Mouse (Mus musculus) olfactory bulb, adult 2 months (tissue): ENCODE measurements around the gene Cope. TPM values are rescaled to one million over a fixed set of nuclear protein-coding genes. Genes with fewer than 3 reads are reported as not detected.

Experiments used
- H3K27ac ChIP-seq: fragments of 200-500 bp; 2 replicates; pipeline ENCODE4 v1.5.1; 2012; ENCODE audit warnings: low read depth, low read length; ENCODE audit not compliant: insufficient read depth
- H3K4me1 ChIP-seq: fragments of 200-500 bp; 2 replicates; pipeline ENCODE4 v1.6.1; 2012; ENCODE audit warnings: low read length; ENCODE audit not compliant: control insufficient read depth, insufficient read depth
- H3K4me3 ChIP-seq: fragments of 200-500 bp; 2 replicates; pipeline ENCODE4 v1.5.1; 2012; ENCODE audit warnings: mild to moderate bottlenecking, low read depth, low read length, moderate library complexity; ENCODE audit not compliant: insufficient read depth
- CTCF ChIP-seq: fragments of 200-500 bp; IDR thresholded peaks from 2 replicates; pipeline ENCODE4 v1.5.1; 2012; ENCODE audit warnings: low read depth, mild to moderate bottlenecking, low read length, moderate library complexity; ENCODE audit not compliant: insufficient read depth
- POLR2A ChIP-seq: fragments of 200-500 bp; IDR thresholded peaks from 2 replicates; pipeline ENCODE4 v1.6.1; 2012; ENCODE audit warnings: mild to moderate bottlenecking, low read depth, low read length, moderate library complexity; ENCODE audit not compliant: insufficient read depth
- WGBS: fragments of 180-500 bp; shearing (Covaris S2); methylation state at CpG from one replicate; pipeline ENCODE4 v1.1.7; 2018; 5-methylcytosine and 5-hydroxymethylcytosine counted together
- polyA plus RNA-seq: library from polyadenylated mRNA; stranded (reverse); fragments of >200 nt; gene quantifications from 2 replicates; pipeline ENCODE4 v1.2.4, GENCODE M21; 2012; ENCODE audit warnings: low replicate concordance; ENCODE audit not compliant: missing spikeins, insufficient read depth, insufficient read length

The Cope gene
- polyA plus RNA-seq, 1 experiment, result not detected

GRCm38 (mm10) chr8:70323716-70324115 is 21.4 kb downstream of the Cope start:
- Histone ChIP-seq H3K4me3 (no peak overlapping the region), H3K4me1 (peaks cover 6% of the 10 kb centered on the region), H3K27ac (no peak overlapping the region)
- TF ChIP-seq CTCF (no peak), POLR2A (no peak)
- 95% methylated on average over 3 of the region's 3 CpGs for WGBS

GRCm38 (mm10) chr8:70327512-70327911 is 25.2 kb downstream of the Cope start:
- Histone ChIP-seq H3K4me3 (no peak overlapping the region), H3K27ac (no peak overlapping the region), H3K4me1 (peaks cover 36% of the 10 kb centered on the region)
- 87% methylated on average over 6 of the region's 6 CpGs for WGBS
- no peak for TF ChIP-seq POLR2A
- no peak for TF ChIP-seq CTCF

GRCm38 (mm10) chr8:70329124-70329834 is 27.0 kb downstream of the Cope start, which contains the start of gene Gdf1:
TSS of gene Gdf1 (plus strand) at chr8:70329817.
- H3K27ac ChIP-seq, result peak within 1 kb of the TSS; percentile 21; the same call in 1 of the 2 replicates
- WGBS, result 44% methylated on average over 14 of the region's 14 CpGs
- no peak within 1 kb of the TSS for H3K4me3 ChIP-seq
- no peak for TF ChIP-seq POLR2A
- no peak for TF ChIP-seq CTCF
- H3K4me1 ChIP-seq, result peaks cover 39% of the 10 kb centered on the region

GRCm38 (mm10) chr8:70329835-70330740 is 27.8 kb downstream of the Cope start:
- H3K27ac ChIP-seq, result peak overlapping the region; percentile 21; the same call in 1 of the 2 replicates
- H3K4me1 ChIP-seq, result peaks cover 39% of the 10 kb centered on the region
- TF ChIP-seq CTCF, result no peak
- TF ChIP-seq POLR2A, result no peak
- no peak overlapping the region for H3K4me3 ChIP-seq
- 34% methylated on average over 45 of the region's 45 CpGs for WGBS

GRCm38 (mm10) chr8:70330741-70331364 is 28.5 kb downstream of the Cope start:
- H3K4me3 ChIP-seq, result no peak overlapping the region
- TF ChIP-seq POLR2A (no peak), CTCF (peak; percentile 57; the same call in 1 of the 2 replicates)
- H3K27ac ChIP-seq, result peak overlapping the region; percentile 21; the same call in 1 of the 2 replicates
- 21% methylated on average over 53 of the region's 53 CpGs for WGBS
- H3K4me1 ChIP-seq, result peaks cover 39% of the 10 kb centered on the region

GRCm38 (mm10) chr8:70331526-70331925 is 29.2 kb downstream of the Cope start:
- TF ChIP-seq POLR2A (no peak), CTCF (no peak)
- 60% methylated on average over 19 of the region's 19 CpGs for whole genome bisulfite sequencing
- no peak overlapping the region for H3K27ac ChIP-seq
- no peak overlapping the region for H3K4me3 ChIP-seq
- peaks cover 39% of the 10 kb centered on the region for H3K4me1 ChIP-seq

- H3K27ac ChIP-seq, result no peak overlapping the region
- TF ChIP-seq CTCF, result peak; percentile 92
- TF ChIP-seq POLR2A, result no peak
- peaks cover 39% of the 10 kb centered on the region for H3K4me1 ChIP-seq
- WGBS, result 24% methylated on average over 41 of the region's 41 CpGs
- no peak overlapping the region for H3K4me3 ChIP-seq
Measured at GRCm38 (mm10) chr8:70332070-70332877, 30.0 kb downstream of the Cope start.

GRCm38 (mm10) chr8:70332878-70333202 is 30.5 kb downstream of the Cope start:
- whole genome bisulfite sequencing, result 88% methylated on average over 6 of the region's 6 CpGs
- Histone ChIP-seq H3K27ac (no peak overlapping the region), H3K4me1 (peaks cover 39% of the 10 kb centered on the region), H3K4me3 (no peak overlapping the region)
- TF ChIP-seq POLR2A (no peak), CTCF (no peak)
